Mouse (Mus musculus): Measurements from ENCODE around the gene Psmg3. TPM values are rescaled to one million over a fixed set of nuclear protein-coding genes. Genes with fewer than 3 reads are reported as not detected.

Gene Psmg3
- polyA plus RNA-seq, 1 experiment: 29.2 TPM

DNA sequence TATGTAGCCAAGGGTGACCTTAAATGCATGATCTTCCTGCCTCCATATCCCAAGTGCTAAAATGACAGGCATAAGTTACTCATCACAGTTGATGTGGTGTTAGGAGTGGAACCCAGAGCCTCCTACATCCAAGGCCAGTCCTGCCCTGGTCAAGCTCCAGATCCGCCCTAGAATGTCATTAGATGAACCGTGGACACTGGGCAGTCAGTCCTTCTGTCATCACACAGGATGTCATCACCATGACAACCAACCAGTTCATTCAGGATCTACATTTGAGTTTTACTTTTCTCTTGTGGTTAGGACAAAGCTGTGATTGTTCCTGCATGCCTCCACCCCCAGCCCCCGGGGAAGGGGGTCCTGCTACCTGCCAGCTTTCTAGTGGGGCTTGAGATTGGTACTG, 12.5 kb upstream of the Psmg3 start:
- WGBS: 47% methylated on average over 3 of the region's 3 CpGs
- no peak for DNase-seq
- no peak overlapping the region for H3K4me3 ChIP-seq (ENCODE audit: insufficient read depth, low read depth, low read length)
- no peaks in the 10 kb centered on the region for H3K4me1 ChIP-seq (ENCODE audit: control insufficient read depth, insufficient read depth, low read length)
- no peaks in the 10 kb centered on the region for H3K36me3 ChIP-seq (ENCODE audit: control insufficient read depth, insufficient read depth, low read length)
- H3K27me3 ChIP-seq (replicated peaks; ENCODE audit: control insufficient read depth, insufficient read depth, low read length): no peaks in the 10 kb centered on the region
- no peak overlapping the region for H3K27ac ChIP-seq (ENCODE audit: insufficient read depth, low read depth, low read length)
- TF ChIP-seq CTCF (conservative IDR thresholded peaks at IDR 0.05; ENCODE audit: insufficient read depth, insufficient read length, low read depth, low read length): no peak
- TF ChIP-seq POLR2A (IDR thresholded peaks at IDR 0.05; ENCODE audit: low read depth, low read length): no peak

DNA sequence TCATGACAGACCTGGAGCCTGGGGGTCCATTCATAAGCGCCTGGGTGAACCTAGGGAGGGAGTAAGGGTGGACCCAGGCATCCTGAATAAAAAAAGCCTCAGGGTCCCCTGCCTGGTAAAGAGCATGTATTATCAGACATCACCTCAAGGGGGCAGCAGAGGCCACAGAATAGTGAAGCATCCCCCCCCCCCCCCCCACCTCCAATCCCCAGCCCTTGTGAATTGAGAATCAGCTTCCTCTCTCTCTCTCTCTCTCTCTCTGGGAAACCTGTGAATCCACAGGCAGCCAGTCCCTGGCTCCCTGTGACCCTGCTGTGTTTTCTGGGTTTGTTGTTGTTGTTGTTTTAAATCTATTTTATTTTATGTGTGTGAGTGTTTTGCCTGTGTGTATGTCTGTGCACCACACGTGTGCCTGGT, 11.8 kb upstream of the Psmg3 start:
- Histone ChIP-seq H3K27me3 (replicated peaks; ENCODE audit: control insufficient read depth, insufficient read depth, low read length) (no peaks in the 10 kb centered on the region), H3K27ac (ENCODE audit: insufficient read depth, low read depth, low read length) (no peak overlapping the region), H3K4me1 (ENCODE audit: control insufficient read depth, insufficient read depth, low read length) (no peaks in the 10 kb centered on the region), H3K4me3 (ENCODE audit: insufficient read depth, low read depth, low read length) (no peak overlapping the region), H3K36me3 (ENCODE audit: control insufficient read depth, insufficient read depth, low read length) (no peaks in the 10 kb centered on the region)
- DNase-seq: peak; percentile 53
- WGBS: 20% methylated on average over 2 of the region's 2 CpGs
- peak; percentile 47 for TF ChIP-seq CTCF (conservative IDR thresholded peaks at IDR 0.05; ENCODE audit: insufficient read depth, insufficient read length, low read depth, low read length)
- no peak for TF ChIP-seq POLR2A (IDR thresholded peaks at IDR 0.05; ENCODE audit: low read depth, low read length)

DNA sequence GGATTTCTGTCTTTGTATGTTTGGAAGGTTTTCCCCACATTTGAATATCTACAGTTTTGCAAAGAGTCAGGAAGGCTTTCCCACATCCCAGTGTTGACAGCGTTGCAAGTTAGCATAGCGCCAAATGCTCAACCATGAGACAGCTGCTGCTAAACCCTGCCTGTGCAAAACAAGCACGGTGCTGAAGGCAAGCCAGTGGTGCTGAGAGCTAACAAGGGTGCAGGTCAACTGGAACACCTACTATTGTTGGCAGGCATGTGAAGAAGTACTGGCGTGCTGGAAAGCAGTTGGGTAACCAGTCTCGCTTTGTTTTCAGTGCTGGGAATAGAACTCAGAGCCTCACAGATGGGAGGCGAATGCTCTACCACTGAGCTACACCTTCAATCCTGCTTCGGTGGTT, 9.0 kb upstream of the Psmg3 start:
- no peaks in the 10 kb centered on the region for H3K4me1 ChIP-seq (ENCODE audit: control insufficient read depth, insufficient read depth, low read length)
- TF ChIP-seq POLR2A (IDR thresholded peaks at IDR 0.05; ENCODE audit: low read depth, low read length) (no peak), CTCF (conservative IDR thresholded peaks at IDR 0.05; ENCODE audit: insufficient read depth, insufficient read length, low read depth, low read length) (no peak)
- no peak overlapping the region for H3K27ac ChIP-seq (ENCODE audit: insufficient read depth, low read depth, low read length)
- 77% methylated on average over 7 of the region's 7 CpGs for WGBS
- H3K4me3 ChIP-seq (ENCODE audit: insufficient read depth, low read depth, low read length): no peak overlapping the region
- H3K36me3 ChIP-seq (ENCODE audit: control insufficient read depth, insufficient read depth, low read length): no peaks in the 10 kb centered on the region
- DNase-seq: no peak
- H3K27me3 ChIP-seq (replicated peaks; ENCODE audit: control insufficient read depth, insufficient read depth, low read length): no peaks in the 10 kb centered on the region

DNA sequence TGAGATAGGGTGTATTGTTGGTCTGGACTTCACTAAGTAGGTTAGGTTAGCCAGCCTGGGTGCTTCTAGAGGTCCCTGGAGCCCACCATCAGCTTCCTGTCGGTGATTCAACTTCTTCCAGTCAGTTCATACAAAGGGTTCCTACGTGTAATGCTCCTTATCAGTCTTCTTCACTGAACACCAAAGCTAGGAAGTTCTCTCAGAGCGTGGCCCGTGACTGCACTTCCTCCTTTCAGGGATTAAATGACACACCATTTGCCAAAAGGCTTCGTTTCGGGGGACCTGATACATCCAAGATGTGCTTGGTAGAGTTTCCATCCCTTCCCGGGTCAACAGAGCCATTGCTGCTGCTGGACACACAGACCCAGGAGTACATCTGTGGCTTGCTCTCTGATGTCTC, 5.4 kb upstream of the Psmg3 start:
- Histone ChIP-seq H3K27ac (ENCODE audit: insufficient read depth, low read depth, low read length) (no peak overlapping the region), H3K4me1 (ENCODE audit: control insufficient read depth, insufficient read depth, low read length) (no peaks in the 10 kb centered on the region), H3K36me3 (ENCODE audit: control insufficient read depth, insufficient read depth, low read length) (no peaks in the 10 kb centered on the region), H3K4me3 (ENCODE audit: insufficient read depth, low read depth, low read length) (no peak overlapping the region), H3K27me3 (replicated peaks; ENCODE audit: control insufficient read depth, insufficient read depth, low read length) (no peaks in the 10 kb centered on the region)
- no peak for TF ChIP-seq POLR2A (IDR thresholded peaks at IDR 0.05; ENCODE audit: low read depth, low read length)
- TF ChIP-seq CTCF (conservative IDR thresholded peaks at IDR 0.05; ENCODE audit: insufficient read depth, insufficient read length, low read depth, low read length): no peak
- no peak for DNase-seq
- 31% methylated on average over 7 of the region's 7 CpGs for WGBS

DNA sequence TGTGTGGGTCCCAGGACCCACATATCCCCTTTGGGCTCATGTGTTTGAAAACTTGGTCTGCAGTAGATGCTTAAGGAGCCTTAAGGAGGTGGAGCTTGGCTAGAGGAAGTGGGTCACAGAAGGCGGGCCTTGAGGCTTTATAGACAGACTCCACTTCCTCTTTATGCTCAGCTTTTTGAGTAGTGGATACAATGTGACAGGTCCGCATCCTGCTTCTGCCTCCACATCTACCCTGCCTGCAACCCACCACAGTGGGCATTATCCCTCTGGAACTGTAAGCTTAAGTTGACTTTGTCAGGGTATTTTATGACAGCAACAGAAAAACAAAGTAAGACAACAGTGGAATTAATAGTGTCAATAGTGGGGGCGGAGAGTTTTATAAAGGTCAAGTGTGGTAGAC, 4.0 kb upstream of the Psmg3 start:
- TF ChIP-seq POLR2A (IDR thresholded peaks at IDR 0.05; ENCODE audit: low read depth, low read length): no peak
- no peak for TF ChIP-seq CTCF (conservative IDR thresholded peaks at IDR 0.05; ENCODE audit: insufficient read depth, insufficient read length, low read depth, low read length)
- no peak for DNase-seq

DNA sequence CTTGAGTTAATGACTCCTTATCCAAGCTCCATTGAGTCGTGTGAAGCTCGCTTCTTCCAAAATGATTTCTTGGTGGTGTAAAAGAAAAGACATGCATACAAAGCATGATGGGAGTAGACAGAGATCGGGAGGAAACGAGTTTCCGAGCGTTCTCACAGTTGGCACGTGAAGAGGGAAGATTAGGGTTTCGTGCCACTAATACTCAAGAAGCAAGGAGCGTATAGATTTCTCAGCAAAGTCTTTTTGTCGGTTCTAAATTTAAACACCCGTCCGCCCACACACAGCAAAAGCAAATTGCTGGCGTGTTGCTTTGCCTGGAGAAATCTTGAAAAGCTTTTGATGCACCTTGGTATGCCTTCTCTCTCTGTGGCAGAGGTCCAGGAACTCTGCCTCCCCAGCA, 2.7 kb upstream of the Psmg3 start:
- DNase-seq: no peak
- Histone ChIP-seq H3K27ac (ENCODE audit: insufficient read depth, low read depth, low read length) (no peak overlapping the region), H3K36me3 (ENCODE audit: control insufficient read depth, insufficient read depth, low read length) (no peaks in the 10 kb centered on the region; the same call in 1 of the 2 replicates), H3K4me3 (ENCODE audit: insufficient read depth, low read depth, low read length) (no peak overlapping the region), H3K4me1 (ENCODE audit: control insufficient read depth, insufficient read depth, low read length) (peaks cover 7% of the 10 kb centered on the region), H3K27me3 (replicated peaks; ENCODE audit: control insufficient read depth, insufficient read depth, low read length) (no peaks in the 10 kb centered on the region)
- WGBS: 42% methylated on average over 13 of the region's 13 CpGs
- TF ChIP-seq POLR2A (IDR thresholded peaks at IDR 0.05; ENCODE audit: low read depth, low read length) (no peak), CTCF (conservative IDR thresholded peaks at IDR 0.05; ENCODE audit: insufficient read depth, insufficient read length, low read depth, low read length) (no peak)

More for the DNA sequence above, 4.0 kb upstream of the Psmg3 start:
- Histone ChIP-seq H3K4me1 (ENCODE audit: control insufficient read depth, insufficient read depth, low read length) (peaks cover 4% of the 10 kb centered on the region), H3K36me3 (ENCODE audit: control insufficient read depth, insufficient read depth, low read length) (no peaks in the 10 kb centered on the region), H3K27me3 (replicated peaks; ENCODE audit: control insufficient read depth, insufficient read depth, low read length) (no peaks in the 10 kb centered on the region), H3K4me3 (ENCODE audit: insufficient read depth, low read depth, low read length) (no peak overlapping the region), H3K27ac (ENCODE audit: insufficient read depth, low read depth, low read length) (no peak overlapping the region)
- WGBS: 75% methylated on average over 3 of the region's 3 CpGs

DNA sequence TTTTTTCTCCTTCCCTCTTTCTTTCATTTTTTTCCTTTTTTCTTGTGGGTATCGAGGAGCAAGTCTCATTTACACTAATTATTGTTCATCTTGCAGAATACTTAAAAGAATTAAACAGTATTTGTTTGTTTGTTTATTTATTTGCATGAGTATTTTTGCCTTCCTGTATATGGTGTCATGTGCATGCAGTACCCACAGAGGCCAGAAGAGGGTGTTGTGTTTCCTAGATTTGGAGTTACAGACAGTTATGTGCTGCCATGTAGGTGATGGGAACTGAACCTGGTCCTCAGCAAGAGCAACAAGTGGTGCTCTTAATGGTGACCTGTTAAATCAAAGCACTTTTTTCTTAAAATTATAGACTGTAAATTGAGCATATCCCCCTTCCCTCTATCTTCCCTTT, 908 bp upstream of the Psmg3 start:
- Histone ChIP-seq H3K27me3 (replicated peaks; ENCODE audit: control insufficient read depth, insufficient read depth, low read length) (no peaks in the 10 kb centered on the region), H3K27ac (ENCODE audit: insufficient read depth, low read depth, low read length) (no peak overlapping the region), H3K4me1 (ENCODE audit: control insufficient read depth, insufficient read depth, low read length) (peaks cover 7% of the 10 kb centered on the region), H3K36me3 (ENCODE audit: control insufficient read depth, insufficient read depth, low read length) (peaks cover 1% of the 10 kb centered on the region; the same call in 1 of the 2 replicates), H3K4me3 (ENCODE audit: insufficient read depth, low read depth, low read length) (no peak overlapping the region)
- TF ChIP-seq POLR2A (IDR thresholded peaks at IDR 0.05; ENCODE audit: low read depth, low read length): no peak
- TF ChIP-seq CTCF (conservative IDR thresholded peaks at IDR 0.05; ENCODE audit: insufficient read depth, insufficient read length, low read depth, low read length): no peak
- 94% methylated on average over 1 of the region's 1 CpGs for WGBS
- DNase-seq: no peak

Data from kidney, adult 2 months (tissue).